Mouse (Mus musculus) neural tube, embryonic 11.5 days (tissue): ENCODE measurements at regions not wholly inside any gene's neighbourhood (a gene's known extent, or its start where the extent isn't known, plus 50 kb on each side); places are given as distances from the start of the nearest gene placed in this dataset.
A peak's percentile ranks its signal among the peaks of the same experiment; 100 is the strongest.

ENCODE experiments used
- ATAC-seq: fragments of 200-750 bp; cut with Nextera tagmentation; 2 replicates; pipeline ENCODE4 v1.8.0; 2017; ENCODE audit warnings: moderate number of reproducible peaks, mild to moderate bottlenecking, moderate TSS enrichment, moderate library complexity; ENCODE audit not compliant: insufficient read depth, low FRiP score, low TSS enrichment
- DNase-seq: peaks from one replicate; pipeline ENCODE4 v3.0.0-alpha.2; 2015; ENCODE audit warnings: low spot score
- H3K27ac ChIP-seq: fragments of 300-500 bp; sonication (generic); 2 replicates; pipeline ENCODE4 v1.5.1; 2014; ENCODE audit warnings: low read depth, mild to moderate bottlenecking, low read length
- H3K27me3 ChIP-seq: fragments of 300-500 bp; sonication (generic); 2 replicates; pipeline ENCODE4 v1.6.1; 2014; ENCODE audit warnings: mild to moderate bottlenecking, low read length, mixed read lengths; ENCODE audit not compliant: control insufficient read depth, insufficient read depth
- H3K36me3 ChIP-seq: fragments of 300-500 bp; sonication (generic); 2 replicates; pipeline ENCODE4 v1.6.1; 2014; ENCODE audit warnings: mild to moderate bottlenecking, low read length, moderate library complexity, mixed read lengths; ENCODE audit not compliant: control insufficient read depth, insufficient read depth
- H3K4me1 ChIP-seq: fragments of 300-500 bp; sonication (generic); 2 replicates; pipeline ENCODE4 v1.6.1; 2014; ENCODE audit warnings: low read length, mixed read lengths; ENCODE audit not compliant: control insufficient read depth, insufficient read depth
- H3K4me2 ChIP-seq: fragments of 300-500 bp; sonication (generic); 2 replicates; pipeline ENCODE4 v1.6.1; 2014; ENCODE audit warnings: low read depth, mild to moderate bottlenecking, moderate library complexity
- H3K4me3 ChIP-seq: fragments of 300-500 bp; sonication (generic); 2 replicates; pipeline ENCODE4 v1.5.1; 2014; ENCODE audit warnings: low read depth, low read length
- H3K9ac ChIP-seq: fragments of 300-500 bp; sonication (generic); 2 replicates; pipeline ENCODE4 v1.6.1; 2014; ENCODE audit warnings: mild to moderate bottlenecking, low read length
- H3K9me3 ChIP-seq: fragments of 300-500 bp; sonication (generic); 2 replicates; pipeline ENCODE4 v1.6.1; 2016; ENCODE audit warnings: low read length; ENCODE audit not compliant: control insufficient read depth
- WGBS: fragments of 180-500 bp; shearing (Covaris S2); extraction: QIAGEN DNeasy Blood & Tissue Kit; methylation state at CpG from one replicate; pipeline ENCODE4 v1.1.7; 2014; 5-methylcytosine and 5-hydroxymethylcytosine counted together

DNA sequence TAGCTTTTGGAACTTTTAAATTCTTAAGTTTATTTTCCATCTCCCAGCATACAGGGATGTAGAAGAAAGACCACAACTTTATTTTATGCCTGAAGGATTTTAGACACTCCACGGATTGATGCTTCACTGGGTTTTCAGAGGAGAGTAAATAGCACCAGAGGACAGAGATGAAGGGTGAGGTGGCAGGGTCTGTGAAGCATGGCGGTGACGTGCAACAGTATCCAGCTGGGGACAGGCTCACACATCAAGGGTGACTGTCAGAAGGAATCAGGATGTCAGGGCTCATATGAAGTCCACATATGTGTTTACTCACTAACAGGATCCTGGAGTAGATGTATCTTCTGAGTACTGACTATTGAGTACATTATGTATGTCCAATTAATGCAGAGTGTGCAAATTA lies 402.8 kb upstream of the Robo2 start:
- no peaks in the 10 kb centered on the region for H3K27me3 ChIP-seq
- no peaks in the 10 kb centered on the region for H3K9me3 ChIP-seq
- no peak overlapping the region for H3K27ac ChIP-seq
- ATAC-seq: no peak
- no peak overlapping the region for H3K9ac ChIP-seq
- no peak for DNase-seq
- no peak overlapping the region for H3K4me3 ChIP-seq
- no peak overlapping the region for H3K4me2 ChIP-seq
- H3K4me1 ChIP-seq: no peaks in the 10 kb centered on the region
- H3K36me3 ChIP-seq: no peaks in the 10 kb centered on the region
- WGBS: 51% methylated on average over 3 of the region's 3 CpGs

DNA sequence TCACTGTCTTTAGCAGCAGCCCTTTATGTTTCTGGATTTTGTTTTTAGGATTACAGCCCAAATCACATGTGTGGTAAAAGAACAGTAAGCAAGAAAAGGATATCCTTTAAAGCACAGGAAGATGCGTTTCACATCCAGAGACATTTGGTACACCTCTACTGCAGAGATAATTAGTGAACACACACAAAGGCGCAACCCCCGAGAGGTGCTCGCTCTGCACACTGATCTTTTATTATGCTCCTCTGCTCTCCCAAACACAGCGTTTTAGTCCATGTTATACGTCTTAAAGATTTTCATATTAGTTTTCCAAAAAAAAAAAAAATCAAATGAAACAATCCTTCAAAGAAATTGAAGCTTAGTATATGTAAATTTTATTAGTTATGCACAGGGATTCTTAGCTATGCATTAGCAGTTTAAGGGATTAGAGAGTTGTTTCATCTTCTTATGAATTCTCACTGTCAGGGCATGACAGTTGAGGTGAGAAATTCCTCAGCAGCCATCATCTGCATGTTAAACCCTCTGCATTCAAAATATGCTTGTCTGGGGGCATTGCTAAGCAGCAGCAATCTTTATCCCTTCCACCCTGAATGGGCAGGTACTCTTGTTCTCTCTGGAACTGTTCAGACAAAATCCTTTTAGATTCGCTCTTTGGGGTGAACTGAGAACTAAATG lies 397.7 kb upstream of the Robo2 start:
- Histone ChIP-seq H3K27ac (no peak overlapping the region), H3K4me2 (no peak overlapping the region), H3K4me3 (no peak overlapping the region), H3K36me3 (no peaks in the 10 kb centered on the region), H3K27me3 (no peaks in the 10 kb centered on the region), H3K9ac (no peak overlapping the region), H3K4me1 (no peaks in the 10 kb centered on the region), H3K9me3 (no peaks in the 10 kb centered on the region)
- WGBS: 47% methylated on average over 7 of the region's 7 CpGs
- DNase-seq (no peak), ATAC-seq (no peak)

DNA sequence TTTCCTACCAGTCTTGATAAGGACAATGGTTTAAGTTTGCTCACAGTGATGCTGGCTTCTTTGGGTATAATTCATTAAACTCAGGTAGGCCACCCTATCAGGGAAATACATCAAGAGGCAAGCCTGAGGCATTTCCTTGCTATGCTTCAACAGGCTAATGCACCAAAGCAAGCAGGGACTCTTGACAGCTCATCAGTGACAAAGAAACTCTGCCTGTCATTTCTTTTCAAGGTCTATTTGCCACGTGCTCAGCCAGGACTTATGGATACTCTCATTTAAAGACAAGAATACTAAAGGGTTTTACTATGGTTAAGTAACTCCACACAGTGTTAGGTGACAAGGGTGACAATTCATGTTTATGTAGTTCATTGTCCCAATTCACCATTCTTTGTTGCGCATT lies 395.1 kb upstream of the Robo2 start:
- no peaks in the 10 kb centered on the region for H3K27me3 ChIP-seq
- ATAC-seq (no peak), DNase-seq (no peak)
- no peak overlapping the region for H3K4me3 ChIP-seq
- H3K9ac ChIP-seq: no peak overlapping the region
- no peak overlapping the region for H3K4me2 ChIP-seq
- 48% methylated on average over 2 of the region's 2 CpGs for WGBS
- no peak overlapping the region for H3K27ac ChIP-seq
- no peaks in the 10 kb centered on the region for H3K9me3 ChIP-seq
- H3K4me1 ChIP-seq: no peaks in the 10 kb centered on the region
- H3K36me3 ChIP-seq: no peaks in the 10 kb centered on the region

DNA sequence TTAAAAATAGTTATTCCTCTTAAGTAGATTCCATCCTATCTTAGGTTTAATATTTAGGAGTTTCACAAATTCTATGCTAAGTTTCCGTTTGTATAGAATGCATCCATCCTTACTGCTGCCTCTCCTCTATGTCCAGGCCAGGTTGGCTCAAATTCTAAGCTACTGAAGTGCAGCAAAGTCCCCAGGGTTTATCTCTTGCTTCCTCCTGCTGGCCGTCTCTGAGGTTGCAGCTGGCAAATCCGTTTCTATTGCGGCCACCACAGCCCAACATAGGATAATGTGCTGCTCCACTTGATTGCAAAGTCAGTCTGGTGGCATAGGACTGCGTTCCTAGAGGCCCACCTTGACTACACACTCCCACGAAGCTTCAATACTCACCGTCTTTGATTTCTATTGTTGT lies 389.7 kb upstream of the Robo2 start:
- 16% methylated on average over 7 of the region's 7 CpGs for WGBS
- Histone ChIP-seq H3K4me2 (no peak overlapping the region), H3K9me3 (no peaks in the 10 kb centered on the region), H3K27ac (no peak overlapping the region), H3K4me3 (no peak overlapping the region), H3K36me3 (no peaks in the 10 kb centered on the region), H3K4me1 (no peaks in the 10 kb centered on the region), H3K27me3 (no peaks in the 10 kb centered on the region), H3K9ac (no peak overlapping the region)
- ATAC-seq (peak; percentile 61; the same call in 1 of the 2 replicates), DNase-seq (peak; percentile 68)

DNA sequence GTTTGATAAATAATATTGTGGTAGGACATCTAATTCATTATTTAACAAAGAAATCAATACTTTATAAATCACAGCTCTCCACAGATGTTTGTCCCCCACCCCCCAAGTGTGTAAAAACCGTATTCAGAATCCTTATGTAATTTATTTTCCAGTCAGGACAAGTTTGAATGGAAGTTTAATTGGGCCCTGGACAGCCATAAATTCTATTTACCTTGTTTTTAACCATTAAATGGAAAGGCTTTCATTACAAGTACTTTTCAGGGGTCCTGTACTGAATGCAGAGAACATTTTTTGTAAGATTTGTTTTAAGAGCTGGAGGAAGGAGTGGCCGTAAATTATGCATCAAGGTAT lies 384.7 kb upstream of the Robo2 start:
- DNase-seq (peak; percentile 24), ATAC-seq (0 out of 2 replicates have a peak, but pooled peaks have one; percentile 10)
- H3K9me3 ChIP-seq: no peaks in the 10 kb centered on the region
- 29% methylated on average over 2 of the region's 2 CpGs for WGBS
- H3K9ac ChIP-seq: no peak overlapping the region
- no peaks in the 10 kb centered on the region for H3K27me3 ChIP-seq
- H3K4me1 ChIP-seq: no peaks in the 10 kb centered on the region
- H3K4me2 ChIP-seq: no peak overlapping the region
- H3K36me3 ChIP-seq: no peaks in the 10 kb centered on the region
- no peak overlapping the region for H3K27ac ChIP-seq
- H3K4me3 ChIP-seq: no peak overlapping the region

DNA sequence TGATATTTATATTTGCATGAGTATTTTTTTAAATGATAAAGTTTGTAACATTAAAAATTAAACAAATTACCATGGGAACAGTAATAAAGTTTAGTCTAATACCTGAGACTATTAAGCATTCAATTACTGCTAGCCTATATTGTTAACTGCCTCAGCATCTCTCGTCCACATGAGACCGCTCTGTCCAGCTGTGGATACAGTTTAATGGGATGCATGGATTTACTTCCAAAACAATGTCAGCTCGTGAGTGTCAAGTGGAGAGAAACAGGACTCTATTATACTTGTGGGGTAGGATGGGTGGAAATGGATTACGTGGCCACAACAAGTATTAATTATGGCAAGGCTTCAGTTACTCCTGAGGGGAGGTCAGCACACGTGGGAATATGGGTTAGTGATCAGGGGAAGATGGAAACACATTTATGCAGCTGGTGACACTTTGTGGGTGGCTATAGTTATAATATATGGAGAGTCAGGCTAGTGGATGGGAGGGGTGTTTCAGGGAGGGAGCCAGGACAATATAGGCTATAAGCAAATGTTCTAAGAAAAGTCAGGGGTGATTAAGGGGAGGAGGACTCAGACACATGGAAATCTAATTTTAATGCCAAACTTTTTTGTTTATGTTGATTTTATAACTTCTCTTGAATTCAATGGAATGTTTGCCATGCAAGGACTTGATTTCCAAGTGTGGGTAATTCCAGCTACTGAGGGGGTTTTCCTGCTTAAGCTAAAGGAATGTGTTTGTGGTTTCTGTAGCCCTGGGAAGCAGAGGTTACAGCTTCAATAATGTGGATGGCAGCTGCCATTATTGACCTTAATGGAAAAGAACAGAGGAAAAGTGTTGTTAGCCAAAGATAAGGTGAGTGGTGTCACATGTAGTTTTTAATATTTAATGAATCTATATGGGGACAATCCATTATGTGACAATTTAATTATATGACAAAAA lies 384.0 kb upstream of the Robo2 start:
- WGBS: 33% methylated on average over 5 of the region's 5 CpGs
- peak; percentile 54; the same call in 1 of the 2 replicates for ATAC-seq
- Histone ChIP-seq H3K36me3 (no peaks in the 10 kb centered on the region), H3K9ac (no peak overlapping the region), H3K9me3 (no peaks in the 10 kb centered on the region), H3K4me1 (no peaks in the 10 kb centered on the region), H3K27me3 (no peaks in the 10 kb centered on the region), H3K27ac (no peak overlapping the region), H3K4me3 (no peak overlapping the region), H3K4me2 (no peak overlapping the region)
- peak; percentile 29 for DNase-seq

DNA sequence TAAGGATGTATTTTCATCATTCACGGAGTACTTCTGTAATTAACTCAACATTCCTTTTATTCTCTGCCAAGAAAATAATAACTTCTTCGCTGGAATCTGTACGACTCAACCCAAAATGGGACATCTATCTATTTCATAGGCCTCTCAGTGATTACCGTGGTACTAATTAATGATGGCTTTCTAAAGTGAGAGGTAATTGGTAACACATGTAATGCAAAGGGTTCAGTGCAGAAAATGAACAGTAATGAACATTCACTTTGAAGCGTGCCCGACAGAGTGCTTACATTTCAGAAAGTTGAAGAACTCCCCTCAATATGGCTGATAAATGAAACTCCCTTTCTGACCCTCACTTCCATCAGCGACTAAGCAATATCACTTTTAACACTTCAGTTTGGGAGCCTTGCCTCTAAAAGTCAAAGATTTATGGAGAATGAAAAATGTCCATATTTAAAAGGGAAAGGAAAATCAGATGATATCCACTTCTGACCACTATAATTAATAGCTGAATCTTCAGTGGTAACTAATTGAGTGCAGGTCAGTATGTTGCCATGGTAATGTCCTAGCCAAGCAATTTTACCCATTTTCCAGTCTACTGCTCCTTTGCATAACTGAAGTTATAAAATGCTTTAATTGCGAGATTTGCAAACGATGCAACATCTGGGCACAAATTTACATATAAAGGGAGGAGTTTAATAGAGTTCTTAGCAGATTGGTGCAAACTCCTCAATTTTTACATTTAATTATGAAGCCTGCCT lies 373.9 kb upstream of the Robo2 start:
- DNase-seq: no peak
- H3K9me3 ChIP-seq: no peaks in the 10 kb centered on the region
- 80% methylated on average over 9 of the region's 9 CpGs for WGBS
- no peak overlapping the region for H3K4me2 ChIP-seq
- H3K36me3 ChIP-seq: no peaks in the 10 kb centered on the region
- no peak for ATAC-seq
- H3K27me3 ChIP-seq: no peaks in the 10 kb centered on the region
- no peak overlapping the region for H3K9ac ChIP-seq
- H3K4me3 ChIP-seq: no peak overlapping the region
- no peaks in the 10 kb centered on the region for H3K4me1 ChIP-seq
- no peak overlapping the region for H3K27ac ChIP-seq

DNA sequence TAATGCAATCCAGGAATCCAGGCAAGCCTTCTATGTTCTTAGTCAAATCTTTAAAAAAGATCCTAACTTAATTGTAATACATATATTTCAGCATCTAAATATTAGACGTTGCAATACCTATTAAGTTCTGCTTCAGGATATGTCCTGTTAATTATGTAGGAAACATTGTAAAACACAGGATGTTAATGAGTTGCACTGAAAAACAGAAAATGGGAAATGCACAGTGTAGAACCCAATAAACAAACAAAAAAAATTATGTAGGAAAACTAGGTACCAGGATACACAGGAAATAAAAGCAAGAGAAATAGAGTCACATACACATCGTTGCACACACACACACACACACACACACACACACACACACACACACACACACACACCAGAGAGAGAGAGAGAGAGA lies 368.8 kb upstream of the Robo2 start:
- ATAC-seq (no peak), DNase-seq (no peak)
- Histone ChIP-seq H3K9me3 (no peaks in the 10 kb centered on the region), H3K36me3 (no peaks in the 10 kb centered on the region), H3K4me1 (no peaks in the 10 kb centered on the region), H3K4me2 (no peak overlapping the region), H3K27ac (no peak overlapping the region), H3K9ac (no peak overlapping the region), H3K27me3 (no peaks in the 10 kb centered on the region), H3K4me3 (no peak overlapping the region)
- WGBS: 92% methylated on average over 2 of the region's 2 CpGs
